ENCODE assay signal across 28 mouse cellular contexts in genomic region chr3:87215176-87215575, GRCm38 (mm10). TPM values are rescaled to one million over a fixed set of nuclear protein-coding genes. Genes with fewer than 3 reads are reported as not detected.
DNase-seq lines count a peak whose midpoint lies in the region; ATAC-seq and TF ChIP-seq lines count a peak whose summit lies in the region.
"Had no signal": no experiment of that assay in that cellular context is flagged by ENCODE, and none has a peak within 500 bp of the region (broad histone marks: within the 10 kb centered on the region; RNA-seq: fewer than 3 reads in every experiment).

No protein-coding gene starts in this region.

- TF ChIP-seq CTCF in liver, postnatal 0 days (IDR thresholded peaks at IDR 0.05; ENCODE audit: low read depth): no peak
- TF ChIP-seq CTCF in E14TG2a.4 (conservative IDR thresholded peaks at IDR 0.05; ENCODE audit: low read length): no peak
- TF ChIP-seq CTCF in kidney, adult 2 months (conservative IDR thresholded peaks at IDR 0.05; ENCODE audit: insufficient read depth, insufficient read length, low read depth, low read length): no peak

- H3K9ac ChIP-seq in liver, postnatal 0 days (replicated peaks): no peak overlapping the region
- H3K9ac ChIP-seq: embryonic facial prominence, embryonic 13.5 days; forebrain, embryonic 12.5 days; forebrain, embryonic 15.5 days; heart, embryonic 12.5 days; heart, embryonic 15.5 days; hindbrain, embryonic 14.5 days had no signal

- no peak overlapping the region for H3K4me2 ChIP-seq in liver, postnatal 0 days (ENCODE audit: low read depth, low read length)
- H3K4me2 ChIP-seq: embryonic facial prominence, embryonic 13.5 days; forebrain, embryonic 12.5 days; forebrain, embryonic 15.5 days; heart, embryonic 12.5 days; heart, embryonic 15.5 days; hindbrain, embryonic 14.5 days had no signal

- peak; percentile 9 for DNase-seq in liver, postnatal 0 days
- DNase-seq in liver: no peak
- DNase-seq in CD4-positive helper T cell, adult 2 months (ENCODE audit: low read depth, low spot score): peak; percentile 57
- DNase-seq in induced T-regulatory cell, adult 2 months (ENCODE audit: low read depth): peak; percentile 25
- DNase-seq in left cerebral cortex, postnatal 14 days (ENCODE audit: low spot score in 2 of 2): no peak
- no peak for DNase-seq in left cerebral cortex, adult 9 months (ENCODE audit: low spot score in 2 of 2)
- DNase-seq in kidney, adult 2 months: no peak
- DNase-seq: adrenal gland, postnatal 10 days; cerebellum, adult 11-12 months; cerebellum, adult 8-10 months; cerebellum, postnatal 10 days; cerebellum, postnatal 36 days; embryo, embryonic 11 days; gastrocnemius, postnatal 25 days; heart, adult 18-20 months; heart, postnatal 10 days; heart, postnatal 36 days had no signal

- TF ChIP-seq EP300 in liver, postnatal 0 days (IDR thresholded peaks at IDR 0.05; ENCODE audit: low read depth): no peak

- 34% methylated on average over 11 of the region's 11 CpGs for WGBS in liver, postnatal 0 days (ENCODE audit: insufficient replicate concordance)
- 56% methylated on average over 11 of the region's 11 CpGs for WGBS in kidney, adult 2 months

- no peaks in the 10 kb centered on the region for H3K4me1 ChIP-seq in liver, postnatal 0 days (ENCODE audit: insufficient read depth)
- 0 out of 2 replicates have a peak, but pooled peaks cover 5% of the 10 kb centered on the region for H3K4me1 ChIP-seq in E14TG2a.4 (replicated peaks; ENCODE audit: low read depth, low read length)
- no peaks in the 10 kb centered on the region for H3K4me1 ChIP-seq in kidney, adult 2 months (ENCODE audit: control insufficient read depth, insufficient read depth, low read length)
- H3K4me1 ChIP-seq: embryonic facial prominence, embryonic 10.5 days; embryonic facial prominence, embryonic 13.5 days; forebrain, embryonic 12.5 days; forebrain, embryonic 15.5 days; heart, embryonic 12.5 days; heart, embryonic 15.5 days had no signal

- H3K27ac ChIP-seq in liver, postnatal 0 days (ENCODE audit: low read depth): no peak overlapping the region
- no peak overlapping the region for H3K27ac ChIP-seq in kidney, adult 2 months (ENCODE audit: insufficient read depth, low read depth, low read length)
- H3K27ac ChIP-seq: embryonic facial prominence, embryonic 10.5 days; embryonic facial prominence, embryonic 13.5 days; forebrain, embryonic 12.5 days; forebrain, embryonic 15.5 days; heart, embryonic 15.5 days; hindbrain, embryonic 14.5 days; hindbrain, postnatal 0 days had no signal

- H3K36me3 ChIP-seq in liver, postnatal 0 days (replicated peaks; ENCODE audit: insufficient read depth, low read length): no peaks in the 10 kb centered on the region
- H3K36me3 ChIP-seq in E14TG2a.4 (ENCODE audit: insufficient read depth, low read length): no peaks in the 10 kb centered on the region
- no peaks in the 10 kb centered on the region for H3K36me3 ChIP-seq in kidney, adult 2 months (ENCODE audit: control insufficient read depth, insufficient read depth, low read length)
- H3K36me3 ChIP-seq: embryonic facial prominence, embryonic 10.5 days; embryonic facial prominence, embryonic 13.5 days; forebrain, embryonic 12.5 days; forebrain, embryonic 15.5 days; heart, embryonic 12.5 days; heart, embryonic 15.5 days had no signal

- H3K27me3 ChIP-seq in liver, postnatal 0 days (ENCODE audit: insufficient read depth, low read length): no peaks in the 10 kb centered on the region
- peaks cover 5% of the 10 kb centered on the region; the same call in 1 of the 2 replicates for H3K27me3 ChIP-seq in E14TG2a.4 (ENCODE audit: insufficient read depth, low read length)
- no peaks in the 10 kb centered on the region for H3K27me3 ChIP-seq in kidney, adult 2 months (replicated peaks; ENCODE audit: control insufficient read depth, insufficient read depth, low read length)
- H3K27me3 ChIP-seq: embryonic facial prominence, embryonic 13.5 days; forebrain, embryonic 12.5 days; forebrain, embryonic 15.5 days; heart, embryonic 12.5 days; heart, embryonic 15.5 days had no signal

- no peak for ATAC-seq in liver, postnatal 0 days
- ATAC-seq: forebrain, embryonic 15.5 days; hindbrain, postnatal 0 days had no signal

- H3K9me3 ChIP-seq in liver, postnatal 0 days (ENCODE audit: low read length): no peaks in the 10 kb centered on the region
- no peaks in the 10 kb centered on the region for H3K9me3 ChIP-seq in E14TG2a.4 (ENCODE audit: low read length)
- H3K9me3 ChIP-seq: embryonic facial prominence, embryonic 10.5 days; embryonic facial prominence, embryonic 13.5 days; forebrain, embryonic 12.5 days; forebrain, embryonic 15.5 days; heart, embryonic 12.5 days; heart, embryonic 15.5 days had no signal

- intact Hi-C loops in left cerebral cortex, postnatal 14 days (cut with DNase I): no loop called here

- no peak overlapping the region for H3K4me3 ChIP-seq in liver, postnatal 0 days (ENCODE audit: low read depth, low read length)
- H3K4me3 ChIP-seq in E14TG2a.4 (replicated peaks; ENCODE audit: low read length): peak overlapping the region; percentile 29
- H3K4me3 ChIP-seq in kidney, adult 2 months (ENCODE audit: insufficient read depth, low read depth, low read length): no peak overlapping the region
- H3K4me3 ChIP-seq: embryonic facial prominence, embryonic 10.5 days; embryonic facial prominence, embryonic 13.5 days; erythroblast, embryonic 14.5 days; forebrain, embryonic 12.5 days; forebrain, embryonic 15.5 days; heart, embryonic 12.5 days; heart, embryonic 15.5 days had no signal

- no peak for TF ChIP-seq POLR2A in kidney, adult 2 months (IDR thresholded peaks at IDR 0.05; ENCODE audit: low read depth, low read length)

RNA-seq across cellular contexts. Expression of gene Kirrel, which starts 40.6 kb away (rescaled TPM):
- polyA plus RNA-seq in liver, postnatal 0 days (2015; fragmentation: Nextera tagmentation; extraction: Ambion mirVana): 0.67 and 0.73 TPM in 2 replicates
- total RNA-seq in left cerebral cortex, postnatal 14 days (2021): 1 to 10 TPM; 4.2 to 5.2 TPM
- 10.0 and 10.2 TPM in 2 replicates for polyA plus RNA-seq in kidney, adult 2 months (2012; rRNA removed)
- polyA plus RNA-seq: erythroblast, embryonic 14.5 days had no signal

RNA-seq across cellular contexts. Expression of gene Fcrls, which starts 48.4 kb away (rescaled TPM):
- 0.16 and 0.17 TPM in 2 replicates for polyA plus RNA-seq in liver, postnatal 0 days (2015; fragmentation: Nextera tagmentation; extraction: Ambion mirVana)
- 10 to 100 TPM; 31.0 to 34.3 TPM for total RNA-seq in left cerebral cortex, postnatal 14 days (2021)
- 1.0 and 1.5 TPM in 2 replicates for polyA plus RNA-seq in kidney, adult 2 months (2012; rRNA removed)
- total RNA-seq: ES-E14 had no signal

Comparison
In these comparisons a context has a peak if more than half of its experiments do, and no peak if none do; other contexts are left out.
1. DNase-seq: peak in liver, postnatal 0 days (single experiment), CD4-positive helper T cell, adult 2 months (single experiment) and induced T-regulatory cell, adult 2 months (single experiment); none in liver (single experiment), left cerebral cortex, postnatal 14 days (0 of 2), left cerebral cortex, adult 9 months (0 of 2) and kidney, adult 2 months (single experiment).